Mouse (Mus musculus) liver, postnatal 0 days (tissue): Measurements from ENCODE around the gene Snx10. TPM values are rescaled to one million over a fixed set of nuclear protein-coding genes. Genes with fewer than 3 reads are reported as not detected.

Experiments used
- ATAC-seq: fragments of 200-750 bp; cut with Nextera tagmentation; 2 replicates; pipeline ENCODE4 v1.8.0; 2017; ENCODE audit warnings: mild to moderate bottlenecking, moderate library complexity
- DNase-seq: peaks from one replicate; pipeline ENCODE4 v3.0.0-alpha.2; 2016
- H3K27ac ChIP-seq: fragments of 300-500 bp; sonication (generic); 2 replicates; pipeline ENCODE4 v1.5.1; 2014; ENCODE audit warnings: antibody characterized with exemption, moderate library complexity, mild to moderate bottlenecking, low read depth
- H3K27me3 ChIP-seq: fragments of 300-500 bp; sonication (generic); 2 replicates; pipeline ENCODE4 v1.6.1; 2014; ENCODE audit warnings: low read length, control low read depth, mixed read lengths; ENCODE audit not compliant: insufficient read depth
- H3K36me3 ChIP-seq: fragments of 300-500 bp; sonication (generic); replicated peaks from 2 replicates; pipeline ENCODE4 v1.6.1; 2014; ENCODE audit warnings: mild to moderate bottlenecking, control low read depth, low read length, moderate library complexity, mixed read lengths; ENCODE audit not compliant: insufficient read depth
- H3K4me1 ChIP-seq: fragments of 300-500 bp; sonication (generic); 2 replicates; pipeline ENCODE4 v1.6.1; 2014; ENCODE audit warnings: antibody characterized with exemption, mild to moderate bottlenecking, control low read depth; ENCODE audit not compliant: insufficient read depth
- H3K4me2 ChIP-seq: fragments of 300-500 bp; sonication (generic); 2 replicates; pipeline ENCODE4 v1.6.1; 2014; ENCODE audit warnings: low read depth, mild to moderate bottlenecking, low read length, moderate library complexity, mixed read lengths
- H3K4me3 ChIP-seq: fragments of 300-500 bp; sonication (generic); 2 replicates; pipeline ENCODE4 v1.5.1; 2014; ENCODE audit warnings: low read depth, low read length
- H3K9ac ChIP-seq: fragments of 300-500 bp; sonication (generic); replicated peaks from 2 replicates; pipeline ENCODE4 v1.6.1; 2014; ENCODE audit warnings: mild to moderate bottlenecking, moderate library complexity
- H3K9me3 ChIP-seq: fragments of 300-500 bp; sonication (generic); 2 replicates; pipeline ENCODE4 v1.6.1; 2016; ENCODE audit warnings: mild to moderate bottlenecking, control low read depth, low read length, mixed read lengths
- CTCF ChIP-seq: sonication (generic); IDR thresholded peaks from 2 replicates; pipeline ENCODE4 v1.5.1; 2016; ENCODE audit warnings: antibody characterized with exemption, low read depth
- EP300 ChIP-seq: IDR thresholded peaks from 2 replicates; pipeline ENCODE4 v1.6.1; 2016; ENCODE audit warnings: antibody characterized with exemption, low read depth, mild to moderate bottlenecking
- WGBS: fragments of 180-500 bp; shearing (Covaris S2); extraction: QIAGEN DNeasy Blood & Tissue Kit; methylation state at CpG from one replicate; pipeline ENCODE4 v1.1.7; 2014; ENCODE audit not compliant: insufficient replicate concordance; 5-methylcytosine and 5-hydroxymethylcytosine counted together
- polyA plus RNA-seq: library from polyadenylated mRNA; unstranded; fragments of >200 nt; fragmentation: Nextera tagmentation; extraction: Ambion mirVana; gene quantifications from 2 replicates; pipeline ENCODE4 v1.2.1, GENCODE M21; 2015

The Snx10 gene
- polyA plus RNA-seq, 1 experiment from 2014 or later = 17.7 TPM

GRCm38 (mm10) chr6:51541422-51541821, 17.7 kb downstream of the Snx10 start:
- Histone ChIP-seq H3K36me3 (no peaks in the 10 kb centered on the region), H3K9ac (no peak overlapping the region), H3K4me1 (peaks cover 17% of the 10 kb centered on the region), H3K9me3 (no peaks in the 10 kb centered on the region), H3K4me2 (peak overlapping the region; percentile 34), H3K27me3 (no peaks in the 10 kb centered on the region), H3K4me3 (no peak overlapping the region), H3K27ac (peak overlapping the region; percentile 84)
- DNase-seq = no peak
- no peak for TF ChIP-seq CTCF
- no peak for TF ChIP-seq EP300
- ATAC-seq = peak; percentile 60
- WGBS = 65% methylated on average over 7 of the region's 7 CpGs

GRCm38 (mm10) chr6:51542147-51542546, 18.4 kb downstream of the Snx10 start:
- Histone ChIP-seq H3K27ac (peak overlapping the region; percentile 84), H3K9me3 (no peaks in the 10 kb centered on the region), H3K4me3 (no peak overlapping the region), H3K4me1 (peaks cover 17% of the 10 kb centered on the region), H3K4me2 (0 out of 2 replicates have a peak overlapping the region, but pooled peaks have one; percentile 34), H3K9ac (no peak overlapping the region), H3K36me3 (no peaks in the 10 kb centered on the region), H3K27me3 (no peaks in the 10 kb centered on the region)
- whole genome bisulfite sequencing = 70% methylated on average over 4 of the region's 4 CpGs
- ATAC-seq = no peak
- DNase-seq = no peak
- TF ChIP-seq EP300 (no peak), CTCF (no peak)

- WGBS = 76% methylated on average over 6 of the region's 6 CpGs
- H3K4me3 ChIP-seq = no peak overlapping the region
- TF ChIP-seq CTCF (no peak), EP300 (no peak)
- H3K4me2 ChIP-seq = peak overlapping the region; percentile 71; the same call in 1 of the 2 replicates
- H3K27me3 ChIP-seq = no peaks in the 10 kb centered on the region
- H3K9me3 ChIP-seq = no peaks in the 10 kb centered on the region
- no peak overlapping the region for H3K9ac ChIP-seq
- ATAC-seq (no peak), DNase-seq (no peak)
- H3K36me3 ChIP-seq = no peaks in the 10 kb centered on the region
- H3K27ac ChIP-seq = peak overlapping the region; percentile 93
- H3K4me1 ChIP-seq = peaks cover 17% of the 10 kb centered on the region
These were observed 20.0 kb downstream of the Snx10 start for GRCm38 (mm10) chr6:51543639-51544117.

- no peaks in the 10 kb centered on the region for H3K36me3 ChIP-seq
- ATAC-seq (0 out of 2 replicates have a peak, but pooled peaks have one; percentile 5), DNase-seq (peak; percentile 53)
- peak overlapping the region; percentile 68 for H3K9ac ChIP-seq
- no peaks in the 10 kb centered on the region for H3K9me3 ChIP-seq
- H3K4me3 ChIP-seq = peak overlapping the region; percentile 37
- H3K27me3 ChIP-seq = no peaks in the 10 kb centered on the region
- peaks cover 17% of the 10 kb centered on the region for H3K4me1 ChIP-seq
- WGBS = 39% methylated on average over 7 of the region's 7 CpGs
- peak overlapping the region; percentile 93 for H3K27ac ChIP-seq
- TF ChIP-seq EP300 (no peak), CTCF (no peak)
- H3K4me2 ChIP-seq = peak overlapping the region; percentile 71
These were observed 20.5 kb downstream of the Snx10 start for GRCm38 (mm10) chr6:51544118-51544681.

GRCm38 (mm10) chr6:51545219-51545859, 21.6 kb downstream of the Snx10 start:
- Histone ChIP-seq H3K4me3 (peak overlapping the region; percentile 37), H3K27ac (peak overlapping the region; percentile 93), H3K4me2 (peak overlapping the region; percentile 71), H3K27me3 (no peaks in the 10 kb centered on the region), H3K4me1 (peaks cover 14% of the 10 kb centered on the region), H3K9ac (peak overlapping the region; percentile 68), H3K9me3 (no peaks in the 10 kb centered on the region), H3K36me3 (no peaks in the 10 kb centered on the region)
- DNase-seq (peak; percentile 51), ATAC-seq (peak; percentile 65)
- TF ChIP-seq CTCF = no peak
- no peak for TF ChIP-seq EP300
- WGBS = 35% methylated on average over 11 of the region's 11 CpGs

GRCm38 (mm10) chr6:51546085-51546484, 22.4 kb downstream of the Snx10 start:
- Histone ChIP-seq H3K9ac (peak overlapping the region; percentile 68), H3K36me3 (no peaks in the 10 kb centered on the region), H3K4me3 (peak overlapping the region; percentile 37), H3K27me3 (no peaks in the 10 kb centered on the region), H3K27ac (peak overlapping the region; percentile 93), H3K4me2 (peak overlapping the region; percentile 71), H3K9me3 (no peaks in the 10 kb centered on the region), H3K4me1 (peaks cover 9% of the 10 kb centered on the region)
- no peak for DNase-seq
- ATAC-seq = peak; percentile 56
- no peak for TF ChIP-seq CTCF
- peak; percentile 59; the same call in 1 of the 2 replicates for TF ChIP-seq EP300
- 58% methylated on average over 2 of the region's 2 CpGs for WGBS
